Mouse (Mus musculus): ENCODE data around the gene Snx1.

DNA sequence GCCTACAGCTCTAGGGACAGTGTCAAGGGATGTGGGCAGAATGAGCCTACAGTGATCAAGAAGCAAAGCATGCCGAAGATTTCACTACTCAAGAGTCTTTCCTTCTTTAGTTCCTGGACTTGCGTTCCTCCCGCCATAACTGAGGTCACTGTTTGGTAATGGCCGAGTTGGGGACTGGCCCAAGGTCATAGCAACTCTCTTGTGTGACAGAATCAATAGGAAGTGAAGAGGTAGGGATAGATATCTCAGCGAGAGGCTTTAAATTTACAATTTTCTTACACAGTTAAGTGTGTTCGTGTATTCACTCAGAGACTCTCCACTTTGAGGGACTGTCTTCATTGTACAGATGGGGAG is 783 bp upstream of the Snx1 start:
- TF ChIP-seq KAT2A (conservative IDR thresholded peaks at IDR 0.05; ENCODE audit: low read depth, low read length) (no peak), NELFE (IDR thresholded peaks at IDR 0.05; ENCODE audit: low read depth, low read length) (no peak)
